Mouse (Mus musculus) gastrocnemius, postnatal 36 days (tissue): ENCODE results near the gene Cdkn2c. TPM values are rescaled to one million over a fixed set of nuclear protein-coding genes. Genes with fewer than 3 reads are reported as not detected.

Experiments
- DNase-seq, 2 experiments: peaks; one replicate each; pipeline ENCODE4 v3.0.0; 2022
- intact Hi-C: fragments of 180-260 bp; cut with DNase I; formaldehyde crosslinking; loops from one replicate; pipeline ENCODE4 v1.15.1; 2025
- total RNA-seq, 2 experiments: library from RNA; stranded (reverse); gene quantifications; 2 replicates each; pipeline ENCODE4 v1.2.3; 2021

The Cdkn2c gene
- total RNA-seq, 2 experiments from 2014 or later = 8.9 to 9.8 TPM

GRCm38 (mm10) chr4:109658826-109659225 is 8.2 kb downstream of the Cdkn2c start:
- intact Hi-C loops = no loop called here
- DNase-seq = no peak

- intact Hi-C loops = no loop called here
- no peak for DNase-seq
Measured at GRCm38 (mm10) chr4:109657851-109658500, 9.0 kb downstream of the Cdkn2c start.

GRCm38 (mm10) chr4:109657021-109657850 is 9.8 kb downstream of the Cdkn2c start:
- intact Hi-C loops = no loop called here
- DNase-seq = peak in 1 of 2 experiments; percentile 57

- intact Hi-C loops = no loop called here
- no peak for DNase-seq
Measured at GRCm38 (mm10) chr4:109656301-109656700, 10.7 kb downstream of the Cdkn2c start.

- DNase-seq = no peak
- intact Hi-C loops = no loop called here
Measured at GRCm38 (mm10) chr4:109655738-109656137, 11.3 kb downstream of the Cdkn2c start.

GRCm38 (mm10) chr4:109654701-109655100 is 12.3 kb downstream of the Cdkn2c start:
- DNase-seq = no peak
- intact Hi-C loops = no loop called here

GRCm38 (mm10) chr4:109653251-109653650 is 13.7 kb downstream of the Cdkn2c start:
- no peak for DNase-seq
- intact Hi-C loops = no loop called here

- intact Hi-C loops = no loop called here
- no peak for DNase-seq
Measured at GRCm38 (mm10) chr4:109649331-109649730, 17.7 kb downstream of the Cdkn2c start.

- intact Hi-C loops = no loop called here
- no peak for DNase-seq
Measured at GRCm38 (mm10) chr4:109647281-109647680, 19.7 kb downstream of the Cdkn2c start.

GRCm38 (mm10) chr4:109641451-109641850 is 25.5 kb downstream of the Cdkn2c start:
- intact Hi-C loops = no loop called here
- DNase-seq = no peak

GRCm38 (mm10) chr4:109640141-109640540 is 26.8 kb downstream of the Cdkn2c start:
- intact Hi-C loops = no loop called here
- DNase-seq = no peak

- intact Hi-C loops = no loop called here
- no peak for DNase-seq
Measured at GRCm38 (mm10) chr4:109639356-109639755, 27.6 kb downstream of the Cdkn2c start.

- intact Hi-C loops = no loop called here
- DNase-seq = no peak
Measured at GRCm38 (mm10) chr4:109634971-109635370, 32.0 kb downstream of the Cdkn2c start.

- no peak for DNase-seq
- intact Hi-C loops = no loop called here
Measured at GRCm38 (mm10) chr4:109631029-109631428, 36.0 kb downstream of the Cdkn2c start.

- DNase-seq = no peak
- intact Hi-C loops = no loop called here
Measured at GRCm38 (mm10) chr4:109630215-109630614, 36.8 kb downstream of the Cdkn2c start.

- intact Hi-C loops = no loop called here
- no peak for DNase-seq
Measured at GRCm38 (mm10) chr4:109612596-109612995, 54.4 kb downstream of the Cdkn2c start.

Other genes with a start within 250 kb of the Cdkn2c start
- 100 to 1,000 TPM; 122 to 129 TPM for gene Rnf11, start 182.5 kb downstream of the Cdkn2c start, total RNA-seq
- gene 4930522H14Rik, start 135.9 kb downstream of the Cdkn2c start, total RNA-seq = not detected
- gene Faf1, start 9.4 kb upstream of the Cdkn2c start, total RNA-seq = 10 to 100 TPM; 32.3 to 35.6 TPM